Mouse (Mus musculus) T-helper 2 cell (primary cell): ENCODE data around the gene Cdc6.

Experiments
- in situ Hi-C: fragments of 300-600 bp; cut with MboI, MseI; formaldehyde crosslinking; loops from one replicate; pipeline ENCODE4 v1.15.1; 2025; ENCODE audit warnings: high pct_unique_total_duplicates

Gene Cdc6

DNA sequence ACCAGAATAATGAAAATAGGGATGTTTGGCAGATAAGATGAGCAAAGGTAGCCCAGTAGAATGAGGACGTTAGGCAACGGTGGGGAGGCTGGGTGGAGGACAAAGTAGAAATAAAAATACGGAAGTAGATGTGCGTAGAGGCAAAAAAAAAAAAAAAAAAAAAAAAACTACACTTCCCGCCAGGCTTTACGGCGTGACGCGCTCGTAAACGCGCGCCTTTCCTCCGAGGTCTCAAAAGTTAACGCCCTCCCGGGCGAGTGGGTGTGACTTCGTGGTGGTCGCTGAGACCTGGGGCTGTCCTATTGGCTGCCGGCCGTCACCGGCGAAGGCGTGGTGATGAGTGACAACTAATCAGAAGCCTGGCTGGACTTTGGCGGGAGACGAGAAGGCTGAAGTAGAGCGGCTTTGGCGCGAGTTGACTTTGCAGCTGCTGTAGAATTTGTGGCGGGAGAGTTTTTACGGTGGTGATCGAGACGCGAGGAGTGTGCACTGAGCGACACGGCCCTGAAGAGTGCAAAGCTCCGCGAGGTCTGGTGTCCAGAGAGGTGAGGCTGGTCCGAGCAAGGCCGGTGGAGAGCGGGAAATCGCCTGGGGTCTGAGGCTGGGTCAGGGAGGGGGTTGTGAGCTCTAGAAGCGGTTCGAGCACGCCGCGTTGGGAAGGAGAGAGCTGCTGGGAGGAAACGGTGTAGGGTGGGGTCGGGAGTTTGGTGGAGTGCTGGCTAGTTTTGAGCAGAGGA is at the start of gene Cdc6:
Gene Cdc6, plus strand, starts transcription at position 365 of the 737 bp plus-strand sequence.
- in situ Hi-C loops = no loop called here

DNA sequence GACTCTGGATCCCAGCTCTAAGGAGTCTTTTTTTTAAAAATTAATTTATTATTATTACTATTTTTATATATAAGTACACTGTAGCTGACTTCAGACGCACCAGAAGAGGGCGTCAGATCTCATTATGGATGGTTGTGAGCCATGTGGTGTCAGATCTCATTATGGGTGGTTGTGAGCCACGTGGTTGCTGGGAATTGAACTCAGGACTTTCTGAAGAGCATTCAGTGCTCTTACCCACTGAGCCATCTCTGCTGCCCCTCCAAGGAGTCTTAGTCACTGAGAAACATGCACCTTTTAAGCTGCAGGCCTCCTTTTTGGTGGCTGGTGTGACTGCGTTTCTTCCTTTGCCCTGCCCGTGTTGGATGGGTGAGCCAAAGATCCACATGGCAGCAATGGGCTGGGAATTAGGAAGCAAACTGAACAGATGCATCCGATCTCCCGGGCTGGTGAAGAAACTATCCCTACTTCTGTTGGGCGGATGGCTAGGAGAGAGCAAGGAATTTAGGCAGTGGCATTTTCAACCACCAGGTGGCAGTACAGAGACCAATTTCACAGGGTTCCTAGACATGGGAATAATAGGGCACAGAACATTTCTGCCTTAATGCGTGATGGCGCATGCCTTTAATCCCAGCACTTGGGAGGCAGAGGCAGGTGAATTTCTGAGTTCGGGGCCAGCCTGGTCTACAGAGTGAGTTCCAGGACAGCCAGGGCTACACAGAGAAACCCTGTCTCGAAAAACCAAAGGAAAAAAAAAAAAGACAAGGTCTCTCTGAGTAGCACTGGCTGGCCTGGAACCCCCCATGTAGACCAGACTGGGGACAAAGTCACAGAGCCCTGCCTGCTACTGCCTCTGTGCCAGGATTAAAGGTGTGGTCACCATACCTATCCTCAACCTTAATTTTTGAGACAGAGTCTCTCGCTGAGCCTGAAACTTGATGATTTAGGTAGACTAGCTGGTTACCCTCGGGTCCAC is 48.6 kb upstream of the Cdc6 start:
- in situ Hi-C loops = no loop called here

DNA sequence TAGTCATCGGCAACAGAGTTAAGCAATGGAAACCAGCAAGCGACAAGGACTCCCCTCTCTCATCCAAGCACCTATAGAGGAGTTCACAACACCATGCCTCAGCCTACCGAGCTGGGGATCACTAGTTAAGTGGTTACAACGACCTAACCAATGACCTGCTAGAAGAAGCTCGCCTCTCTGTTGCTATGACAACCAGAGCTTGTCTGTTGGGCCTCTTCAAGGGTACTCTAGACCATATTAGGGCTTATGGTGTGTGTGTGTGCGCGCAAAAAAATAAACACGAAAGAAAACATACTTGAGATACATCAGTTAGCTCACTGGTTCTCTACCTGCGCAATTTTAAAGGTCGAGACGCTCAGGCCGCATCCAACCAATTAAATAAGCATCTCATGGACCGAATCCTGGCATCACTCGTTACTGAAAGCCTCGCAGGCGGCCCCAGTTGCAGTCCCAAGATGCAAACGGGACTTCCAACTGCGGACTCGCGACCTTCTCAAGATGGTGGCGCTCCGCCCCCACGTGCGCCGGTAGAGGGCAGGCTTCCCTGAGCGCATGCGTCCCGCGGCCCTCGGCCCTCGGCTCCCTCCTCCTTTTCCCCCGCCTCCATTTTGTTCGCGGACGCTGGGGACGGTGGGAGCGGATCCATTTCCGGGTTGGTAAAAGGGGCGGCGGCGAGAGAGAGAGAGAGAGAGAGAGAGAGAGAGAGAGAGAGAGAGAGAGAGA is 44.4 kb upstream of the Cdc6 start, which contains the start of gene Wipf2:
Gene Wipf2, plus strand, starts transcription at position 611 of the 723 bp plus-strand sequence.
- in situ Hi-C loops = no loop called here

DNA sequence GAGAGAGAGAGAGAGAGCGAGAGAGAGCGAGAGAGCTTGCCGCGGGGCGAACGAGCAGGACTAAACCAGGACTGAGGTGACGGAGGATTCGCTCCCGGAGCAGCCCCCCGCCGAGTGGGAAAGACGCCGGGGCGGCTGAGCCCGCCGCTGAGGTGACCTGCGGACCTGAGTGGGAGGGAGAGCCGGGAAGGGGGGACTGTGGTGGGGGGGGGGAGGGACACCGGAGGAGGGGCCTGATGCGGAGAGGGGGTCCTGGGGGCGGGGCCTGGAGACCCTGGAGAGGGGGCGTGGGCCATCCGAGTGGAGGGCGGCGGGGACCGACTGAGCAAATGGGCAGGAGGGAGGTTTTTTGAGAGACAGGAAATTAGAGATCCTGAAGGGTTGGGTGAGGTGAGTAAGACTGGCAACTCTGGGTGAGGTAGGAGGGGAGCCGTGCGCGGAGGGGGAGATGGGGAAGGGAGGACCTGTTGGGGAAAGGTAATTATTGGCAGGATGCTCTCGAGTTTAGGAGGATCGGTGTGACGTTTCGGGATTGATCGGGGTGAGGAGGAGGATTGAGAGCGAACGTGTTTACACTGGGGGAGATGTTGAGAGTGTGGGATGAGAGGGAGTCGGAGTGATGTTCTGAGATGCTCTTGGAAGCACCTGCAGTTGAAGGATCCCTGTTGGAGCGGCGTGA is 43.7 kb upstream of the Cdc6 start:
- in situ Hi-C loops = no loop called here

DNA sequence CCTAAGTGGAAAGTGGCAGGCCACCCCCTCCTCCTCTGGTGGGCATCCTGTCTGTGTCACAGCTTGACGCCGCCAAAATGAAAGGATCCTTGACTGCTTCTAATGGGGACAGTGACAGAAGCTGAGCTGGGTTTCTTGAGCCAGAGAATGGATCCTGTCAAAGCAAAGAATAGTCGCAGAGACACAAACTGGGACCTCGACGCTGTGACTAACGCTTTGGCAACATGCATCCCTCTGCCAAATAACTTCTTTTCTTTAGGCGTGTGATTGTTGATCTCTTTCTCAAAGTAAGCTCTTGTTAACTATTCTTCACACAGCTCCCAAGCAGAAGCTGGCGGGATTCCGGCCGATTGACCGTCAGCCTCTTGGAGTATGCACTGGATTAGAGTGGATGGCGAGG is 40.3 kb upstream of the Cdc6 start:
- in situ Hi-C loops = no loop called here

DNA sequence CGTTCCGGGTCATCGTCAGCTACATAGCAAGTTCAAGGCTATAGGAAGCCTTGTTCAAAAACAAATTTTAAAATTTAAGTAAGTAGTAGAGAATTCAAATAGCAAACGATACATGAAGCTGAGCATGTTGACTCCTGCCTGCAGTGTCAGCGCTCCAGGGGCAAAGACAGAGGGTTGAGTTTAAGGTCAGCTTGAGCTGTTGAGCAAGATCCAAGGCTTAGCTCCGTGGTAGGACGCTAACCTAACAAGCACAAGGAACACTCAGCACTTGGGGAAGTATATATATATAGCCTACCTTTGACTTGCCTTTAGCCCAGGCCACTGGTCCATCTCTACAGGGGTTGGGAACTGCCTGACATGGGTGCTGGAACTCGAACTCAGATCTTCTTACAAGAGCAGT is 37.7 kb upstream of the Cdc6 start:
- in situ Hi-C loops = no loop called here

DNA sequence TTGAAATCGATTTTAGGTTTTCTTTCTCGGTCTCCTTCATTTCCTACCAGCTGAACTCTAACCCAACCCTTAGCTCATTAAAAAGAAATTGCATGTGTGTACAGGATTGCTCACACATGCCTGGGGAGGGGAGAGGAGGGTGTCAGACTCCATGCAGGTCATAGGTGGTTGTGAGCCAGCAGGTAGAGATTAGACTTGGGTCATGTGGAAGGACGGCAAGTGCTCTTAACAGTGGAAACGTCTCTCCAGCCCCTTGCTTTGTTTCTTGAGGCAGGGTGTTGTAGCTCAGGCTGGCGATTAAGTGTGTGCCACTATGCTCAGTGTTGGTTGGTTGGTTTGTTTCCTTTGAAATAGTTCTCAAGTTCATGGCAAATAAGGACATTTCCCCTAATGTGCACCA is 36.8 kb upstream of the Cdc6 start:
- in situ Hi-C loops = no loop called here

DNA sequence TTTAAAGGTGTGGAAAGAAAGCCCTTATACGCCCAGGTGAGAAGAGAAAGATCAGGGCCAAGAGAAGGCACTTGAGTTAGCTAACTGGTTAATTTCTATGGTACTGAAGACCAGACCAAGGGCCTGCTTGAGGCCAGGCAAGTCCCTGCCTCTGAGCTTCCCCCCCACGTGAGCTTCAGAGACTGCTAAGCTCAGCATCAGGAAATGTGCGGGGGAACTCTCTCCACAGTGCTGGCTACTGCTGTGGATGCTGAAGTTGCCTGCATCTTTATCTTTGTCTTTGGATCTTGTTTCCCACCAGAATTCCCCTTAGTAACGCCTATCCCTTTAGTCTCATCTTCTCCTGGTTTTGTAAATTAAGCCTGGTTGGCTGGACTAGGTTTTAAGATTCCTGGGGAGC is 36.2 kb upstream of the Cdc6 start:
- in situ Hi-C loops = no loop called here

DNA sequence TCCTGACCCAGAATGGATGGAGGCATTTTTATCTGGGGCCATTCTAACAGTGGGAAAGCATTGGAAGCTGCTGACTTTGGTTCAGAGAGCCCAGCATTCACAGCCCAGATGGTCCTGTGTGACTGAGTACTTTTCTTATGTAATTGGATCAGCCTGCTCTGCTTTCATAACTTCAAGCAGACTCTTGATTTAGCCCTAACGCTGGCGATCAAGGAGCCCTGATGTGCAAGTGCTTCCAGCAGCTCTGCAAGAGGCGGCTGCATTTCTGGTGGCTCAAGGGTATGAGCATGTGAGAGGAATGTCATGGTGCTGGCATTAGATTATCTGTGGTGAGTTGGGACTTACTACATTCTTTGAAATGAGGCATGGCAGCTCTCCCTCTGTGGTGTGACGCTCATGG is 35.6 kb upstream of the Cdc6 start:
- in situ Hi-C loops = no loop called here

DNA sequence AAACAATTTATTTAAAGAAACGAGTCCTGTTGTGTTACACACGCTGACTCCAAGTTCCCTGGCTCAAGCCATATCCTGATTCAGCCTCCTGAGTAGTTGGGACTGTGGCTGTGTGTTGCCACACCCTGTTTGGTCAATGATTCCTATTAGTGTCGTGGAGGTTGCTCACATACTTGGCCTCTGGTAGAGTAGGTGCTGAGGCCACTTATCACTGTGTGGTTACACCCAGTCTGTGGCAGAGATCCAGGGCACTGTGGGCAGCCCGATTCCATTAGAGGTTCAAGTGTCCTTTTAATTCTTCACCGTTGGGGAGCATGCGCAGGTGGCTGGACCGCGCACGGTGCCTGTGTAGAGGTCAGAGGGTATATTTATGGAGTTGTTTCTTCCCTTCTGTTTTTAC is 33.7 kb upstream of the Cdc6 start:
- in situ Hi-C loops = no loop called here

DNA sequence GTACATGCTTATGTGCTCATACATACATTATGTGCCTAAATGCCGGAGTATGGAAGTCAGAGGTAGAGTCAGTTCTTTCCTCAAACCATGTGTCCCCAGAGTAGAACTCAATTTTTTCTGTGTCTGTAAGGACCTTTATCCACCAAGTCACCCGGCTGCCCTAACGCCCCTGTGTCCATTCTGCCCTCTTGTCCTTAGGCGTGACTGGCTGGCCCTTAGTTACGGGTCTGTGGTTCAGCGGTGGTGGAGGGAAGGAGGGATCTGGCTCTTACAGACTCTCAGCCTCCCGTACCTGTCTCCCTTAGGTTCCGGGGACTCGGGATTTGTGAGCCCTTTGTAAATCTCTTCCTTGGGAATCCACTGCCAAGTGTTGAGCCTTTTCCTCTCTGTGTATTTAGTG is 30.6 kb upstream of the Cdc6 start:
- in situ Hi-C loops = no loop called here

DNA sequence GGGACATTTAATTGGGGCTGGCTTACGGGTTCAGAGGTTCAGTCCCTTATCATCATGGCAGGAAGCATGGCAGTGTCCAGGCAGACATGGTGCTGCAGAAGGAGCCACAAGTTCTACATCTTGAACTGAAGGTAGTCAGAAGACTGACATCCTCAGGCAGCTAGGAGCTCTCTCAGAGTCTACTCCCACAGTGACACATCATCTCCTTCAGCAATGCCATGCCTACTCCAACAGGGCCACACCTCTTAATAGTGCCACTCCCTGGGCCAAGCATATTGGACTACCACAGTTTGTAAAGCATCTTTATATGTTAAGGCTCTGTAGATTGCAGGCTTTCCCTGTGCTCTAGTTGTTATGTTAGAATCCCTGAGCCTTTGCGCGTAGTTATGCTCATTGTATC is 19.9 kb upstream of the Cdc6 start:
- in situ Hi-C loops = no loop called here

DNA sequence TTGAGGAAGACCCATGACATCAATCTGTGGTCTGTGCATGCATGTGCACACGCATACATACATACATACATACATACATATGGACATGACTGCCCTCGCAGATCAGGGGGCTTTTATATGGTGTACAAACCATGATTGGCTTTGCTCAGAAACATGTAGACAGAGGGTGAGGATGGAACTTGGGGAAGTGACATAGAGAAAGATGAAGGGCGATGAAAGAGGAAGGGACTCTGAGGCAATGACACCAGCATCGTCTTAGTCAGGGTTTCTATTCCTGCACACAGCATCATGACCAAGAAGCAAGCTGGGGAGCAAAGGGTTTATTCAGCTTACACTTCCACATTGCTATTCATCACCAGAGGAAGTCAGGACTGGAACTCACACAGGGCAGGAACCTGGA is 18.5 kb upstream of the Cdc6 start:
- in situ Hi-C loops = no loop called here

DNA sequence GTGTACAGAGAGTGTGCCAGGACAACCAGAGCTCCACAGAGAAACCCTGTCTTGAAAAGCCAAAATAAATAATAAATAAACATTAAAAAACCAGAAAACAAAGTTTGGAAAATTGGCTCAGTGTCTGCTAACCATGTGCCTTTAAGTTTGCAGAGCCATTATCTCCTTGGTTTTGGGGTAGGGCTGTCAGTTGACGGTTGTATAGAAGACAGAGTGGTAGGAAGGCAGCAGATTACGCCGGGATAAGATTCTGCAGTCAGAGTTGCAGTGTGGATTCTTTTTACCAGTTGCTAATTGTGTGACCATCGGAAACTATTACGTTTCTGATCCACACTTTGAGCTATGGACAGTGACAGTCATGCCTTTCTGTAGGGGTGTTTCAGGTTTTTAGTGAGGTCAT is 17.6 kb upstream of the Cdc6 start:
- in situ Hi-C loops = no loop called here

DNA sequence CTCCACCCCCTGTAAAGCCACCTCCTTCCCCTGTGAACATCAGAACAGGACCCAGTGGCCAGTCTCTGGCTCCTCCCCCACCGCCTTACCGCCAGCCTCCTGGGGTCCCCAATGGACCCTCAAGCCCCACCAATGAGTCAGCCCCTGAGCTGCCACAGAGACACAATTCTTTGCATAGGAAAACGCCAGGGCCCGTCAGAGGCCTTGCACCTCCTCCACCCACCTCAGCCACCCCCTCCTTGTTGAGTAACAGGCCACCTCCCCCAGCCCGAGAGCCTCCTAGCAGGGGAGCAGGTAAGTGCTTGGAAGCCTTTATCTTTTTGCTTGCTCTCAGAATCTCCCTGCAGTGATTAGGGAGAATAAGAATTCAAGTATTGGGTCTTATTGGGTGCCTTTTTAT is 15.2 kb upstream of the Cdc6 start:
- in situ Hi-C loops = no loop called here

DNA sequence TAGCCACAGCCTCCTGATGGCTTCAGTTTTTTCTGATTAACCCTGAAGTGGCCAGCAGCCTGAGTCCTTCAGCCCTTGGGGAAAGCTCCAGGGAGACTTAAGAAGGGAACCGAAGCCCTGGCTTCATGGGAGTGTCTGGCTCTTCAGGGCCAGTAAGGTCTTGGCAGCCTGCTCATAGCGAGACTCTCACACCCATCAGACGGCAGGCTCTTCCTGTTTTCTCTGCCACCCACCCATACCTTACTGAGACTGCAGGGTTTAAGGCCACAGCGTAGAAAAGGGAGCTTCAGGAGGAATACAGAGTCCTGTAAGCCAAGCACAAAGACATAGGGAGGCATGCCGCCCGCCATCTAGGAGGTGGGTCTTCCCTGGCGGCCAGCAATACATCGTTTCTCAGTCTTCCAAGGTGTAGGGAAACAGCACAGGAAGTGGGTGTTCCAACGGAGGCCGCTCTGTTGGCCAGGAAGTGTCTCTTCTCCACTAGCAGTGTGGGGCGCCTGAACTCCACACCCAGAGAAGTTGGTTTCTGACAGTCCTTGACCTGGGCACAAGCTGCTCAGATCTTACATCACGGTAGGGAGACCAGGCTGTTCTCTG is 7.0 kb upstream of the Cdc6 start:
- in situ Hi-C loops = no loop called here

DNA sequence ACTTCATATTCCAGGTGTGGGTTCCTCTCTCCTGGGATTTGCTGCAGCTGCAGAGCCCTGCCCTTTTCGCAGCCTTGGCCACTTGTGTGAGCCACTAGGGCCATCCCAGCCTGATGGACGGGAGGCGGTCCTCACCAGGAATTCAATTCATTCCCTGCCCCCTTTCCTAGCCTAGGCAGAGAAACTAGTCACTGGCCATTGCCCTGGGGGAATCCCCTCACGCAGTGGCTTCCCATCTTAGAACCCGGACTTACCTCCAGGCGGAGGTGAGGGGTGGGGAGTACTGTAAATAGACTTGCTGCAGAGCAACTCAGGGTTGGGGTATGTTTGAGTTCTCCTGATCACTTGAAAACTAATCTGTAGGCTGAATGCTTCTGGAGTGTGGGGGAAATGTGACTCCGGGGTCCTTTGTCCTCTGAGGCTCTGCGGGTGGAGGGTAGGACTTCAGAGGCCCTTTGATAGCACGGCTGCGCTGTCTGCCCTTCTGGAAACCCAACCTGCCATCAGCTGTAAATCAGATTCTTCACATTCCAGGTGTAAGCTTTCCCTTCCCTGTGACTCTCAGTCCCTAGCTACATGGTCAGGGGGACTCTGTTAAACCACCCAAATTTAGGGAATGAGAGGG is 4.9 kb upstream of the Cdc6 start:
- in situ Hi-C loops = no loop called here

DNA sequence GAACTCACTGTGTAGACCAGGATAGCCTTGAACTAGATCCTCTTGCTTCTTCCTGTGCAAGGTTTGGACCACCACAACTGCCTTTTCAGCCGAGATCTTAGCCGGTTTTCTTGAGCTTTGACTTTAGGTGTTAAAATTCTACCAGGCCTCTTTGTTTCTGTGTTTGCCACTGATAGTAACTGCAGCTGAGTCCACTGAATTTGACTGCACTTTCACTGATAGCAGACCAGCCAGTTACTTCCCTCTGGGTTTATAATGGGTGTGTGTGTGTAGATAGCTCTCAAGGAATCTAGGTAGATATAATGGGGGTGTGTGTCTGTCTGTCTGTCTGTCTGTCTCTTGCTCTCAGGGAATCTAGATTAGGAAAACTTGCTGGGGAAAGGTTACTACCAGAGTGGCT is 3.0 kb upstream of the Cdc6 start:
- in situ Hi-C loops = no loop called here

DNA sequence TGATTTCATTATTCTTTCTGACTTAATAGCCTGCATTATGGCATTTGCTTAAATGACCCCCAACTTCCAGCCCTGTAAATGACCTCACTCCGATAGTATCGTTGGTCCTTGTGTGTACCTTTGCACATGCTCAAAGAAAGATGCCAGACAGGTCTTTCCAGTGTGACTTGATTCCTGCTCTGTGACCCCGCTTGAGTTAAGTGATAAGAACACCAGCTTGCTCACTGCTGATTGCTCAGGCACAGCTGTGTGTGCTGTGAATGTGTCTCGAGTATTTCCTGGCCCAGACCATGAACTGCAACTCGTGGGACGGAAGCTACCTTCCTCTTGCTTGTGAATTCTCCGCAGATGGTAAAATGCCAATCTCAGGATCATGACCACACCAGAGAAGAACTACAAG is 2.6 kb upstream of the Cdc6 start:
- in situ Hi-C loops = no loop called here

DNA sequence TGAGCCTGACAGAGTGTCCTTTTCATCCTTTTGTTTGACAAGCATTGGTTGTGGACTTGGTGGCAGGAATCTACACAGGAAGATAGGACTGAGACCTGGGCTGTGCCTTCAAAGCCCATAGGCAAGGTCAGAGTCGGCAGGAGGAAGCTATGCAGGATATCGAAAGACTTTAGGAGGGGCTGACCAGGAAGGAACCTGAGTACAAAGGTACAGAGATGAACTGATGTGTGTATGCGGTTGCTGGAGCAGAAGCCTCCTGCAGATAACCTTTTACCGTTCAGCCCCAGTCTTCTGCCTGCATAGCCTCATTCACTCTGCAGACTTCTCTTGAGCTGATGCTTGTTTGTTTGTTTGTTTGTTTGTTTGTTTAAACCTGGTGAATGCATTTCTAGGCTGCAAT is 2.0 kb upstream of the Cdc6 start:
- in situ Hi-C loops = no loop called here

DNA sequence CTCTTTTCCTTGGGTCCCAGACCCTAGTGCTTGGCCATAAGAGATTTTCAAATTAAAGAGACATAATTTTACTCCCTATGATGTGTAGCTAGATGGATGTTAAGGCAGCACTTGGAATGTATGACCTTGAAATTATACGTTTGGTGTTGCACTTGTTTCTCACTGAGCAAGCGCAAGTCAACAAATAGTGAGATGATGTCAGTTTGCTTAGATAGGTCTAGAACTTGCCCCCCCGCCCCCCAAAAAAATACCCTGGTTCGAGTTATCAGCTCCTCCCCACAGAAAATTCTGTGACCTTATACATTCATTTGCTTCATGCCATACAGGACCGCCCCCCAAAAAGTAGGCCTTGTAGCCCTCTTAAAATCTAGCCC is 551 bp upstream of the Cdc6 start:
- in situ Hi-C loops = no loop called here
